Mouse (Mus musculus): ENCODE measurements around the gene Gm10974. TPM values are rescaled to one million over a fixed set of nuclear protein-coding genes. Genes with fewer than 3 reads are reported as not detected.

Gm10974 gene
- polyA plus RNA-seq, 1 experiment from 2014 or later = not detected

GRCm38 (mm10) chr7:66416829-66417228 lies 51.1 kb downstream of the Gm10974 start:
- ATAC-seq = no peak
- no peaks in the 10 kb centered on the region for H3K36me3 ChIP-seq
- WGBS = 74% methylated on average over 4 of the region's 4 CpGs
- no peaks in the 10 kb centered on the region for H3K4me1 ChIP-seq (replicated peaks)
- no peak overlapping the region for H3K9ac ChIP-seq
- H3K9me3 ChIP-seq = no peaks in the 10 kb centered on the region
- H3K27ac ChIP-seq = no peak overlapping the region
- H3K27me3 ChIP-seq (replicated peaks) = no peaks in the 10 kb centered on the region; the same call in 1 of the 2 replicates
- no peak overlapping the region for H3K4me2 ChIP-seq (replicated peaks)
- no peak overlapping the region for H3K4me3 ChIP-seq (replicated peaks)

DNA sequence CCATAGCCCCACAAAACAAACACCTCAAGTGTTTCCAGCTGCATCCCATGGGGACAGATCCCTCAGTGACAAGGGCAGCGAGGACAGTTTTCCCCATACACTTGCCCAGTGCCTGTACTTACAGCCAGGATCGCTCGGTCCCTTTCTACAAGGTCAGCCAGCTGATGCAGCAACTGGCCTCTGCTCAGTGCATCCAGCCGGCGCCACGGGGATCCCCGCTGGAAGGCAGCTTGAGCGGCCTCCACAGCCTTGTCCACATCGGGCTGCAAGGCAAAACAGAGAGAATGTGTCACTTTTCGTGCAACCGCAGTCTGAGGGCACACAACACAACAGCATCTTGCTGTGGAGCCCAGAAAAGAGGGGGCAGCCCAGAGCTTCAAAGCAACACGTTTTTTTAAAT lies 53.3 kb downstream of the Gm10974 start:
- ATAC-seq = no peak
- Histone ChIP-seq H3K36me3 (no peaks in the 10 kb centered on the region), H3K27me3 (replicated peaks) (no peaks in the 10 kb centered on the region), H3K9me3 (no peaks in the 10 kb centered on the region), H3K4me3 (replicated peaks) (no peak overlapping the region), H3K4me2 (replicated peaks) (no peak overlapping the region), H3K27ac (no peak overlapping the region), H3K4me1 (replicated peaks) (no peaks in the 10 kb centered on the region), H3K9ac (no peak overlapping the region; the same call in 1 of the 2 replicates)
- 44% methylated on average over 12 of the region's 12 CpGs for WGBS

DNA sequence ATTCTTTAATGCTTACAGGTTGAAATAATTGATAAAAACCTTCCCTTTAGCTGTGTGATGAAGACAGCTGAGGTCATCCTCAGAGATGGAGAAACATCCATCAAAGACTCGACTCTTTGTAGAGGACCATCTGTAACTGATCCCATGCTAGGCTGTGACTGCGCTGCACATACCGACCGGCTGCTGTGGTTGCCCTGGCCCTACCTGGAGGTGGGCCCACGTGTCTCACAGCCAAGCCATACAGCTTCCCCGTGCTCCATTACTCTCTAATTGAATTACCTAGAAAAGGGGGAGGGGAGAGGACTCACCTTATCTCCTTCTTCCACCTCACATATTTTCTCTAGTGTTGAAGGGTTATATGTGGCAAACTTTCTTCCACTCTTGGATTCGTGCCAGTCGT lies 56.2 kb downstream of the Gm10974 start:
- no peak for ATAC-seq
- Histone ChIP-seq H3K9me3 (no peaks in the 10 kb centered on the region), H3K27me3 (replicated peaks) (peaks cover 19% of the 10 kb centered on the region), H3K4me3 (replicated peaks) (no peak overlapping the region), H3K4me1 (replicated peaks) (peaks cover 3% of the 10 kb centered on the region), H3K9ac (no peak overlapping the region), H3K4me2 (replicated peaks) (no peak overlapping the region), H3K27ac (no peak overlapping the region), H3K36me3 (no peaks in the 10 kb centered on the region)
- WGBS = 69% methylated on average over 8 of the region's 8 CpGs

DNA sequence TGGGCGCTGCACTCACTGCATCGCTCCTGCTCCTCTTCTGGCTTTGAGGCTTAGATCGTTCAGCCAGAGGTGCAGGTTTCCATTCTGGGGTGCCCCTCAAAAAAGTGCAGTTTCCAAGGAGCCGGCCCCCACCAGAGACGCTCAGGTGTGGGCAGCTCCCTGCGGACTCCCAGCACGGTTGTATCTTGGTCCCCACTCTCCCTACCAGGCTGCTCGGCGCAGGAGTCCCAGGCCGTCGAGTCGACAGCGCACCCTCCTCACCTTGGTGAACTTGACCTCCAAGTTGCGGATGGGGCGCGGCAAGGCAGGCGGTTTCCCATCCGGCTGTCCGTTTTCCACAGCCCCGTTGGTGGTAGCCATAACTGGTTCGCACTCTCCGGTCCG lies 61.3 kb downstream of the Gm10974 start:
- H3K27ac ChIP-seq = no peak overlapping the region
- no peaks in the 10 kb centered on the region for H3K36me3 ChIP-seq
- H3K9ac ChIP-seq = peak overlapping the region; percentile 43; the same call in 1 of the 2 replicates
- H3K9me3 ChIP-seq = no peaks in the 10 kb centered on the region
- H3K4me1 ChIP-seq (replicated peaks) = peaks cover 11% of the 10 kb centered on the region
- H3K4me2 ChIP-seq (replicated peaks) = peak overlapping the region; percentile 97
- peak; percentile 52; the same call in 1 of the 2 replicates for ATAC-seq
- peaks cover 38% of the 10 kb centered on the region for H3K27me3 ChIP-seq (replicated peaks)
- 2% methylated on average over 23 of the region's 23 CpGs for WGBS
- peak overlapping the region; percentile 48 for H3K4me3 ChIP-seq (replicated peaks)

DNA sequence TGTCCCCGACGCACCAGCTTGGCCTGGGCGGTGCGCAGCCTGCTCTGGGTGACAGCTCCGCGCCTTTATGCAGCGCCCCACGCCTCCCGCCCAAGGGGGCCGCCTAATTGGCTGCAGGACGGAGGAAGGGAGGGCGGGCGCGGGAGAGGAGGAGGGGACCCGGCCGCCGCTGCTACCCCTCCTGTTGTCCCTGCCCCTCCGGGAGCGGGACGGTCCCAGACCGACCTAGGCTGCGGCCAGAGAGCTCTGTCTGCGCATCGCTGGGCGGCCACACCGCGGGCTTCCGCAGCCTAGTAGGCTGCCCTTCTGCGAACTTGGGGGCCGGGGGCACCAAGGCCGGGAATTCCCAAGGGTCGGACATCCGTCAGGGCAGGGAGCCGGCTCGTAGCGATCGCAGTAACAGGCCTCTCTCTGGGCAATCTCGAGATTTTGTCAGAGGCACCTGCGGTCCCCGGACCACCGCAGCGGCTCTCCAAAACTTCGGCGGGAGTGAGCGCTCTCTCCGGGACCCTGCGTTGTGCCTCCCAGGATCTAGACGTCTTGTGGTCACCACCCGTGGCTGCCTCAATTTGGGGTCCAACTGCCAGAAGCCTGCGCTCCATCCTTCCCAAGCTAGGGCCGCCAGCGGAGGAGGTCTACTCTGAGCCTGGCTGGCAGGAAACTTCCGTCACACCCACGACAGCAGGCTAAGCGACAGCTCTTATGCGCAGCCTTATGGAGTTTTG lies 61.9 kb downstream of the Gm10974 start, which contains the start of gene Aldh1a3:
Gene Aldh1a3, minus strand, starts transcription at position 81 of the 725 bp plus-strand sequence.
- H3K36me3 ChIP-seq = no peaks in the 10 kb centered on the region
- peaks cover 11% of the 10 kb centered on the region for H3K4me1 ChIP-seq (replicated peaks)
- H3K9ac ChIP-seq = peak within 1 kb of the TSS; percentile 43; the same call in 1 of the 2 replicates
- H3K4me3 ChIP-seq (replicated peaks) = peak within 1 kb of the TSS; percentile 48
- H3K27ac ChIP-seq = no peak within 1 kb of the TSS
- ATAC-seq = peak; percentile 86
- under 1% methylated on average over 56 of the region's 56 CpGs for WGBS
- H3K9me3 ChIP-seq = no peaks in the 10 kb centered on the region
- peaks cover 38% of the 10 kb centered on the region for H3K27me3 ChIP-seq (replicated peaks)
- peak within 1 kb of the TSS; percentile 97 for H3K4me2 ChIP-seq (replicated peaks)

DNA sequence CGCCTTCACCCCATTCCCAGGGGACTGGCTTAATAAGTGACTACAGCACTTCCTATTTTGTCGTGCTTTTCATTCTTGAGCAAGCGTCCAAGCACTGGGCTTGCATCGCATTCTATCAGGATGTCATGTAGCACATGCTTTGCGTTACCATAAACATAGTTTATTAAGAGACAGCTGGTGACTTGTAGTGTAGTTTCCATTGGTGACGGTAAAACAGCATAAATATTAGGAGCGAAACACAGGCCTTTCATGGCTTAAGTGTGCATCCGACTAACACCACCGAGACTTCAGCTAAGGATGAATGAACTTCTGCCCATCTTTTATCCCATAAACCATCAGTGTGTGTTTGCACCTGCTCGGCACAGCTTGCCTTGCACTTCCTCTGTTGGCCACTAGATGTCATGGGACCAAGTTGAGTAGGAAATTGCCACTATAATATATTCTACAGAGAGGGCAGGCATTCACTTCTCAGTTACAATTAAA lies 68.8 kb downstream of the Gm10974 start:
- H3K9me3 ChIP-seq = no peaks in the 10 kb centered on the region
- no peak overlapping the region for H3K4me2 ChIP-seq (replicated peaks)
- H3K27ac ChIP-seq = no peak overlapping the region
- no peak overlapping the region for H3K9ac ChIP-seq
- peak; percentile 71 for ATAC-seq
- H3K27me3 ChIP-seq (replicated peaks) = no peaks in the 10 kb centered on the region
- H3K36me3 ChIP-seq = no peaks in the 10 kb centered on the region
- 30% methylated on average over 10 of the region's 10 CpGs for WGBS
- H3K4me1 ChIP-seq (replicated peaks) = no peaks in the 10 kb centered on the region; the same call in 1 of the 2 replicates
- H3K4me3 ChIP-seq (replicated peaks) = no peak overlapping the region

Other genes with a start within 250 kb of the Gm10974 start
- gene Lrrk1, start 22.4 kb downstream of the Gm10974 start, polyA plus RNA-seq (2015; fragmentation: Nextera tagmentation; extraction: Ambion mirVana) = 15.7 and 16.9 TPM in 2 replicates
- 16.9 and 17.6 TPM in 2 replicates for gene Aldh1a3, start 61.6 kb downstream of the Gm10974 start, polyA plus RNA-seq (2015; fragmentation: Nextera tagmentation; extraction: Ambion mirVana)

Measured in intestine, embryonic 15.5 days (tissue).